Mouse (Mus musculus) testis, adult 2 months (tissue): Measurements from ENCODE around the gene Lrig2.

ENCODE experiments used
- CTCF ChIP-seq: fragments of 200-500 bp; IDR thresholded peaks from 2 replicates; pipeline ENCODE4 v1.5.1; 2012; ENCODE audit warnings: low read depth, mild to moderate bottlenecking, inconsistent platforms, low read length, moderate library complexity; ENCODE audit not compliant: control insufficient read depth, insufficient read depth, insufficient replicate concordance
- POLR2A ChIP-seq: fragments of 200-500 bp; IDR thresholded peaks from 2 replicates; pipeline ENCODE4 v1.6.1; 2012; ENCODE audit warnings: low read depth, mild to moderate bottlenecking, inconsistent platforms, low read length, moderate library complexity; ENCODE audit not compliant: control insufficient read depth

GRCm38 (mm10) chr3:104378228-104378627 lies 133.5 kb downstream of the Lrig2 start:
- TF ChIP-seq CTCF (no peak), POLR2A (no peak)
